Mouse (Mus musculus): ENCODE measurements at regions not wholly inside any gene's neighbourhood (a gene's known extent, or its start where the extent isn't known, plus 50 kb on each side); places are given as distances from the start of the nearest gene placed in this dataset.

- Histone ChIP-seq H3K27ac (no peak overlapping the region), H3K27me3 (ENCODE audit: insufficient read depth, low read length) (no peaks in the 10 kb centered on the region), H3K36me3 (ENCODE audit: insufficient read depth, low read length) (no peaks in the 10 kb centered on the region), H3K9me3 (ENCODE audit: low read length) (no peaks in the 10 kb centered on the region), H3K4me1 (ENCODE audit: insufficient read depth, low read length) (no peaks in the 10 kb centered on the region), H3K9ac (replicated peaks; ENCODE audit: low read length) (no peak overlapping the region), H3K4me2 (ENCODE audit: low read depth, low read length) (no peak overlapping the region), H3K4me3 (ENCODE audit: low read length) (no peak overlapping the region)
- TF ChIP-seq CTCF (IDR thresholded peaks at IDR 0.05; ENCODE audit: low read depth): no peak
- no peak for DNase-seq (ENCODE audit: low spot score)
- no peak for ATAC-seq
- 56% methylated on average over 3 of the region's 3 CpGs for WGBS
Measured at GRCm38 (mm10) chr11:43971886-43972285, 70.9 kb upstream of the Adra1b start.

- 70% methylated on average over 4 of the region's 4 CpGs for WGBS
Measured at GRCm38 (mm10) chr11:43976024-43976423, 75.0 kb upstream of the Adra1b start.

GRCm38 (mm10) chr11:43979406-43979805 is 78.4 kb upstream of the Adra1b start:
- Histone ChIP-seq H3K9me3 (ENCODE audit: low read length) (no peaks in the 10 kb centered on the region), H3K4me1 (ENCODE audit: insufficient read depth, low read length) (no peaks in the 10 kb centered on the region), H3K36me3 (ENCODE audit: insufficient read depth, low read length) (no peaks in the 10 kb centered on the region), H3K9ac (replicated peaks; ENCODE audit: low read length) (no peak overlapping the region), H3K27ac (no peak overlapping the region), H3K4me3 (ENCODE audit: low read length) (no peak overlapping the region), H3K4me2 (ENCODE audit: low read depth, low read length) (no peak overlapping the region), H3K27me3 (ENCODE audit: insufficient read depth, low read length) (no peaks in the 10 kb centered on the region)
- no peak for ATAC-seq
- WGBS: 52% methylated on average over 7 of the region's 7 CpGs
- TF ChIP-seq CTCF (IDR thresholded peaks at IDR 0.05; ENCODE audit: low read depth): no peak
- DNase-seq (ENCODE audit: low spot score): no peak

More at GRCm38 (mm10) chr11:43976024-43976423, 75.0 kb upstream of the Adra1b start:
- Histone ChIP-seq H3K36me3 (ENCODE audit: insufficient read depth, low read length) (no peaks in the 10 kb centered on the region), H3K9ac (replicated peaks; ENCODE audit: low read length) (no peak overlapping the region), H3K27me3 (ENCODE audit: insufficient read depth, low read length) (no peaks in the 10 kb centered on the region), H3K4me2 (ENCODE audit: low read depth, low read length) (no peak overlapping the region), H3K9me3 (ENCODE audit: low read length) (no peaks in the 10 kb centered on the region), H3K4me3 (ENCODE audit: low read length) (no peak overlapping the region), H3K4me1 (ENCODE audit: insufficient read depth, low read length) (no peaks in the 10 kb centered on the region), H3K27ac (no peak overlapping the region)
- TF ChIP-seq CTCF (IDR thresholded peaks at IDR 0.05; ENCODE audit: low read depth): no peak
- DNase-seq (ENCODE audit: low spot score) (no peak), ATAC-seq (no peak)

GRCm38 (mm10) chr11:43980444-43980843 is 79.4 kb upstream of the Adra1b start:
- no peak for DNase-seq (ENCODE audit: low spot score)
- H3K9ac ChIP-seq (replicated peaks; ENCODE audit: low read length): no peak overlapping the region
- no peaks in the 10 kb centered on the region for H3K4me1 ChIP-seq (ENCODE audit: insufficient read depth, low read length)
- ATAC-seq: no peak
- TF ChIP-seq CTCF (IDR thresholded peaks at IDR 0.05; ENCODE audit: low read depth): no peak
- H3K36me3 ChIP-seq (ENCODE audit: insufficient read depth, low read length): no peaks in the 10 kb centered on the region
- no peak overlapping the region for H3K4me3 ChIP-seq (ENCODE audit: low read length)
- H3K27me3 ChIP-seq (ENCODE audit: insufficient read depth, low read length): no peaks in the 10 kb centered on the region
- 80% methylated on average over 4 of the region's 4 CpGs for WGBS
- no peak overlapping the region for H3K27ac ChIP-seq
- H3K9me3 ChIP-seq (ENCODE audit: low read length): no peaks in the 10 kb centered on the region
- H3K4me2 ChIP-seq (ENCODE audit: low read depth, low read length): no peak overlapping the region

- H3K27ac ChIP-seq: no peak overlapping the region
- H3K9me3 ChIP-seq (ENCODE audit: low read length): no peaks in the 10 kb centered on the region
- H3K36me3 ChIP-seq (ENCODE audit: insufficient read depth, low read length): no peaks in the 10 kb centered on the region
- H3K4me3 ChIP-seq (ENCODE audit: low read length): no peak overlapping the region
- no peaks in the 10 kb centered on the region for H3K27me3 ChIP-seq (ENCODE audit: insufficient read depth, low read length)
- DNase-seq (ENCODE audit: low spot score) (peak; percentile 12), ATAC-seq (no peak)
- 74% methylated on average over 1 of the region's 1 CpGs for whole genome bisulfite sequencing
- H3K9ac ChIP-seq (replicated peaks; ENCODE audit: low read length): no peak overlapping the region
- no peak overlapping the region for H3K4me2 ChIP-seq (ENCODE audit: low read depth, low read length)
- TF ChIP-seq CTCF (IDR thresholded peaks at IDR 0.05; ENCODE audit: low read depth): no peak
- H3K4me1 ChIP-seq (ENCODE audit: insufficient read depth, low read length): no peaks in the 10 kb centered on the region
Measured at GRCm38 (mm10) chr11:43989911-43990430, 89.0 kb upstream of the Adra1b start.

- H3K36me3 ChIP-seq (ENCODE audit: insufficient read depth, low read length): no peaks in the 10 kb centered on the region
- H3K9me3 ChIP-seq (ENCODE audit: low read length): no peaks in the 10 kb centered on the region
- no peak overlapping the region for H3K4me2 ChIP-seq (ENCODE audit: low read depth, low read length)
- DNase-seq (ENCODE audit: low spot score) (no peak), ATAC-seq (no peak)
- no peak overlapping the region for H3K9ac ChIP-seq (replicated peaks; ENCODE audit: low read length)
- no peaks in the 10 kb centered on the region for H3K27me3 ChIP-seq (ENCODE audit: insufficient read depth, low read length)
- no peak overlapping the region for H3K27ac ChIP-seq
- H3K4me1 ChIP-seq (ENCODE audit: insufficient read depth, low read length): no peaks in the 10 kb centered on the region
- no peak for TF ChIP-seq CTCF (IDR thresholded peaks at IDR 0.05; ENCODE audit: low read depth)
- H3K4me3 ChIP-seq (ENCODE audit: low read length): no peak overlapping the region
- WGBS: 85% methylated on average over 6 of the region's 6 CpGs
Measured at GRCm38 (mm10) chr11:43992011-43992471, 91.0 kb upstream of the Adra1b start.

GRCm38 (mm10) chr11:43998046-43998725 is 97.2 kb upstream of the Adra1b start:
- no peaks in the 10 kb centered on the region for H3K9me3 ChIP-seq (ENCODE audit: low read length)
- TF ChIP-seq CTCF (IDR thresholded peaks at IDR 0.05; ENCODE audit: low read depth): no peak
- peaks cover 6% of the 10 kb centered on the region; the same call in 1 of the 2 replicates for H3K4me1 ChIP-seq (ENCODE audit: insufficient read depth, low read length)
- DNase-seq (ENCODE audit: low spot score): no peak
- H3K36me3 ChIP-seq (ENCODE audit: insufficient read depth, low read length): no peaks in the 10 kb centered on the region
- H3K4me3 ChIP-seq (ENCODE audit: low read length): no peak overlapping the region
- H3K4me2 ChIP-seq (ENCODE audit: low read depth, low read length): no peak overlapping the region
- ATAC-seq: no peak
- no peak overlapping the region for H3K9ac ChIP-seq (replicated peaks; ENCODE audit: low read length)
- WGBS: 78% methylated on average over 12 of the region's 12 CpGs
- no peak overlapping the region for H3K27ac ChIP-seq
- no peaks in the 10 kb centered on the region for H3K27me3 ChIP-seq (ENCODE audit: insufficient read depth, low read length)

All from hindbrain, postnatal 0 days (tissue).